Mouse (Mus musculus) lung, adult 2 months (tissue): Measurements from ENCODE around the gene Ppm1m.

Experiments used
- CTCF ChIP-seq: fragments of 200-500 bp; IDR thresholded peaks from 2 replicates; pipeline ENCODE4 v1.5.1; 2011; ENCODE audit warnings: mild to moderate bottlenecking, low read length, control low read depth; ENCODE audit not compliant: insufficient read depth
- POLR2A ChIP-seq: fragments of 200-500 bp; IDR thresholded peaks from 2 replicates; pipeline ENCODE4 v1.6.1; 2011; ENCODE audit warnings: low read depth, mild to moderate bottlenecking, control low read depth, low read length, borderline replicate concordance; ENCODE audit errors: extremely low read depth

GRCm38 (mm10) chr9:106167703-106168102 is 31.8 kb downstream of the Ppm1m start:
- TF ChIP-seq CTCF (no peak), POLR2A (no peak)
